Mouse (Mus musculus) brain, embryonic 14.5 days (tissue): ENCODE measurements around the gene B430306N03Rik.

Source experiments
- CTCF ChIP-seq: fragments of 200-500 bp; IDR thresholded peaks from 2 replicates; pipeline ENCODE4 v1.5.1; 2012; ENCODE audit warnings: inconsistent platforms, mild to moderate bottlenecking, moderate library complexity, borderline replicate concordance; ENCODE audit not compliant: insufficient read depth, insufficient read length; ENCODE audit errors: extremely low read depth
- POLR2A ChIP-seq: fragments of 200-500 bp; IDR thresholded peaks from 2 replicates; pipeline ENCODE4 v1.6.1; 2012; ENCODE audit warnings: mild to moderate bottlenecking, inconsistent platforms, borderline replicate concordance; ENCODE audit not compliant: poor library complexity, insufficient read depth, insufficient read length, severe bottlenecking; ENCODE audit errors: extremely low read depth

GRCm38 (mm10) chr17:48272158-48272557, 43.8 kb upstream of the B430306N03Rik start:
- TF ChIP-seq CTCF (no peak), POLR2A (no peak)
